Mouse (Mus musculus): ENCODE results near the gene Lgals1. TPM values are rescaled to one million over a fixed set of nuclear protein-coding genes. Genes with fewer than 3 reads are reported as not detected.

Lgals1 gene
- total and polyA plus RNA-seq, 3 experiments: 646 to 1,010 (median 974) TPM

- no peaks in the 10 kb centered on the region for H3K79me2 ChIP-seq (ENCODE audit: control insufficient read depth, insufficient read depth, low read length, poor library complexity)
- H3K27ac ChIP-seq (ENCODE audit: control insufficient read depth, low read depth, low read length): no peak overlapping the region
- DNase-seq (ENCODE audit: low read depth, low spot score): no peak
- H3K36me3 ChIP-seq (ENCODE audit: control insufficient read depth in 1 of 2, insufficient read depth in 2 of 2, low read length in 2 of 2): no peaks in the 10 kb centered on the region; a peak in 1 of 4 replicates
- no peaks in the 10 kb centered on the region for H3K27me3 ChIP-seq (ENCODE audit: control insufficient read depth in 1 of 2, insufficient read depth in 2 of 2, low read length in 2 of 2)
- H3K4me3 ChIP-seq (ENCODE audit: control insufficient read depth in 1 of 2, insufficient read depth in 1 of 2, low read depth in 2 of 2, low read length in 2 of 2): no peak overlapping the region
- TF ChIP-seq E2F4 (IDR thresholded peaks at IDR 0.05; ENCODE audit: borderline replicate concordance, low read depth, low read length) (no peak), NRF1 (IDR thresholded peaks at IDR 0.05; ENCODE audit: insufficient read depth, low read depth, low read length, poor library complexity, severe bottlenecking) (no peak)
- no peak overlapping the region for H3K9ac ChIP-seq (ENCODE audit: control insufficient read depth, low read depth, low read length, poor library complexity, severe bottlenecking)
- no peaks in the 10 kb centered on the region for H3K4me1 ChIP-seq (ENCODE audit: control insufficient read depth in 1 of 2, insufficient read depth in 2 of 2, low read length in 2 of 2)
- no peaks in the 10 kb centered on the region for H3K9me3 ChIP-seq (replicated peaks; ENCODE audit: insufficient read depth, low read length)
These were observed 37.1 kb upstream of the Lgals1 start for GRCm38 (mm10) chr15:78889401-78889853.

GRCm38 (mm10) chr15:78892440-78892839 lies 34.1 kb upstream of the Lgals1 start:
- H3K4me3 ChIP-seq (ENCODE audit: control insufficient read depth in 1 of 2, insufficient read depth in 1 of 2, low read depth in 2 of 2, low read length in 2 of 2): no peak overlapping the region
- peaks cover 0 to 6% of the 10 kb centered on the region in 2 experiments; a peak in 3 of 4 replicates for H3K36me3 ChIP-seq (ENCODE audit: control insufficient read depth in 1 of 2, insufficient read depth in 2 of 2, low read length in 2 of 2)
- H3K9me3 ChIP-seq (replicated peaks; ENCODE audit: insufficient read depth, low read length): no peaks in the 10 kb centered on the region
- H3K27me3 ChIP-seq (ENCODE audit: control insufficient read depth in 1 of 2, insufficient read depth in 2 of 2, low read length in 2 of 2): no peaks in the 10 kb centered on the region
- TF ChIP-seq BHLHE40 (IDR thresholded peaks at IDR 0.05; ENCODE audit: borderline replicate concordance, low read depth, low read length) (no peak), MYB (IDR thresholded peaks at IDR 0.05; ENCODE audit: low read depth, low read length) (no peak), ZNF384 (IDR thresholded peaks at IDR 0.05; ENCODE audit: low read depth, low read length) (no peak), ZKSCAN1 (IDR thresholded peaks at IDR 0.05; ENCODE audit: low read depth, low read length) (no peak), GATA1 (IDR thresholded peaks at IDR 0.05; ENCODE audit: low read depth, low read length) (no peak)
- H3K4me1 ChIP-seq (ENCODE audit: control insufficient read depth in 1 of 2, insufficient read depth in 2 of 2, low read length in 2 of 2): peaks cover 7 to 12% of the 10 kb centered on the region in 2 experiments
- no peak for DNase-seq (ENCODE audit: low read depth, low spot score)
- no peaks in the 10 kb centered on the region for H3K79me2 ChIP-seq (ENCODE audit: control insufficient read depth, insufficient read depth, low read length, poor library complexity)
- no peak overlapping the region for H3K9ac ChIP-seq (ENCODE audit: control insufficient read depth, low read depth, low read length, poor library complexity, severe bottlenecking)
- H3K27ac ChIP-seq (ENCODE audit: control insufficient read depth, low read depth, low read length): no peak overlapping the region

GRCm38 (mm10) chr15:78894726-78895125 lies 31.8 kb upstream of the Lgals1 start:
- peaks cover under 1% of the 10 kb centered on the region for H3K79me2 ChIP-seq (ENCODE audit: control insufficient read depth, insufficient read depth, low read length, poor library complexity)
- no peaks in the 10 kb centered on the region for H3K9me3 ChIP-seq (replicated peaks; ENCODE audit: insufficient read depth, low read length)
- no peak overlapping the region for H3K27ac ChIP-seq (ENCODE audit: control insufficient read depth, low read depth, low read length)
- H3K4me3 ChIP-seq (ENCODE audit: control insufficient read depth in 1 of 2, insufficient read depth in 1 of 2, low read depth in 2 of 2, low read length in 2 of 2): no peak overlapping the region
- no peak overlapping the region for H3K9ac ChIP-seq (ENCODE audit: control insufficient read depth, low read depth, low read length, poor library complexity, severe bottlenecking)
- H3K4me1 ChIP-seq (ENCODE audit: control insufficient read depth in 1 of 2, insufficient read depth in 2 of 2, low read length in 2 of 2): peaks cover 11 to 17% of the 10 kb centered on the region in 2 experiments
- DNase-seq (ENCODE audit: low read depth, low spot score): no peak
- no peaks in the 10 kb centered on the region for H3K27me3 ChIP-seq (ENCODE audit: control insufficient read depth in 1 of 2, insufficient read depth in 2 of 2, low read length in 2 of 2)
- TF ChIP-seq GATA1 (IDR thresholded peaks at IDR 0.05; ENCODE audit: low read depth, low read length) (no peak), TCF12 (IDR thresholded peaks at IDR 0.05; ENCODE audit: low read depth, low read length) (no peak), MAZ (IDR thresholded peaks at IDR 0.05; ENCODE audit: low read depth, low read length) (no peak)
- H3K36me3 ChIP-seq (ENCODE audit: control insufficient read depth in 1 of 2, insufficient read depth in 2 of 2, low read length in 2 of 2): peaks cover 0 to 15% of the 10 kb centered on the region in 2 experiments; a peak in 3 of 4 replicates

All from MEL (cell line).